Mouse (Mus musculus): ENCODE results near the gene Ripply2. TPM values are rescaled to one million over a fixed set of nuclear protein-coding genes. Genes with fewer than 3 reads are reported as not detected.

Gene Ripply2
- polyA plus RNA-seq, 1 experiment from 2014 or later, result 8.5 TPM

DNA sequence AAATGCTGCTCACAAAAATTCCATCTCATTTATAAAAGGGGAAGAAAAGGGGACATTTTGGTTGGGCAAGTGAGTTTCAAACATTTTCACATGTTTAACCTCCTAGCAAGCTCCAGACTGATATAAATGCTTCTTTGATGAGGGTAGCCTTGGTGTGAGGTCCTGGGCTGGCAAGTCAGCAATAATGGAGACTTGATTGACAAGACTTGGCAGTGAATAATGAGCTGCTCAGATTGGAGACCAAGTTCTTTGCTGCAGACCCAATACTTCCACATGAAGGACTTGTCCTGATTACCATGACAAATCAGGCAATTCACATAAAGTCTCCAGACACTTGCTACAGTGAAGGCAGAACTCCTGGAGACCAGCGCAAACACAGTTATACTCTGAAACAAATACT is 6.4 kb upstream of the Ripply2 start:
- H3K27ac ChIP-seq, result no peak overlapping the region
- H3K36me3 ChIP-seq (replicated peaks; ENCODE audit: control insufficient read depth, insufficient read depth), result no peaks in the 10 kb centered on the region
- H3K9ac ChIP-seq, result no peak overlapping the region
- H3K4me1 ChIP-seq (replicated peaks; ENCODE audit: control insufficient read depth, insufficient read depth, low read length), result no peaks in the 10 kb centered on the region
- 66% methylated on average over 1 of the region's 1 CpGs for WGBS
- no peaks in the 10 kb centered on the region; the same call in 1 of the 2 replicates for H3K27me3 ChIP-seq (ENCODE audit: control insufficient read depth, insufficient read depth, low read length)
- DNase-seq (ENCODE audit: low spot score) (no peak), ATAC-seq (ENCODE audit: low FRiP score) (no peak)
- no peak overlapping the region for H3K4me2 ChIP-seq (replicated peaks)
- H3K4me3 ChIP-seq (replicated peaks; ENCODE audit: low read length), result no peak overlapping the region
- no peaks in the 10 kb centered on the region for H3K9me3 ChIP-seq (ENCODE audit: control insufficient read depth, low read length)

- 4% methylated on average over 10 of the region's 10 CpGs for WGBS
- Histone ChIP-seq H3K36me3 (replicated peaks; ENCODE audit: control insufficient read depth, insufficient read depth) (no peaks in the 10 kb centered on the region), H3K4me1 (replicated peaks; ENCODE audit: control insufficient read depth, insufficient read depth, low read length) (0 out of 2 replicates have a peak, but pooled peaks cover 4% of the 10 kb centered on the region), H3K9ac (peak overlapping the region; percentile 78), H3K27me3 (ENCODE audit: control insufficient read depth, insufficient read depth, low read length) (peaks cover 4% of the 10 kb centered on the region; the same call in 1 of the 2 replicates), H3K4me3 (replicated peaks; ENCODE audit: low read length) (peak overlapping the region; percentile 63), H3K4me2 (replicated peaks) (peak overlapping the region; percentile 82), H3K27ac (no peak overlapping the region), H3K9me3 (ENCODE audit: control insufficient read depth, low read length) (no peaks in the 10 kb centered on the region)
- ATAC-seq (ENCODE audit: low FRiP score) (peak; percentile 78), DNase-seq (ENCODE audit: low spot score) (no peak)
Measured at GRCm38 (mm10) chr9:87015938-87016294, 579 bp downstream of the Ripply2 start.

DNA sequence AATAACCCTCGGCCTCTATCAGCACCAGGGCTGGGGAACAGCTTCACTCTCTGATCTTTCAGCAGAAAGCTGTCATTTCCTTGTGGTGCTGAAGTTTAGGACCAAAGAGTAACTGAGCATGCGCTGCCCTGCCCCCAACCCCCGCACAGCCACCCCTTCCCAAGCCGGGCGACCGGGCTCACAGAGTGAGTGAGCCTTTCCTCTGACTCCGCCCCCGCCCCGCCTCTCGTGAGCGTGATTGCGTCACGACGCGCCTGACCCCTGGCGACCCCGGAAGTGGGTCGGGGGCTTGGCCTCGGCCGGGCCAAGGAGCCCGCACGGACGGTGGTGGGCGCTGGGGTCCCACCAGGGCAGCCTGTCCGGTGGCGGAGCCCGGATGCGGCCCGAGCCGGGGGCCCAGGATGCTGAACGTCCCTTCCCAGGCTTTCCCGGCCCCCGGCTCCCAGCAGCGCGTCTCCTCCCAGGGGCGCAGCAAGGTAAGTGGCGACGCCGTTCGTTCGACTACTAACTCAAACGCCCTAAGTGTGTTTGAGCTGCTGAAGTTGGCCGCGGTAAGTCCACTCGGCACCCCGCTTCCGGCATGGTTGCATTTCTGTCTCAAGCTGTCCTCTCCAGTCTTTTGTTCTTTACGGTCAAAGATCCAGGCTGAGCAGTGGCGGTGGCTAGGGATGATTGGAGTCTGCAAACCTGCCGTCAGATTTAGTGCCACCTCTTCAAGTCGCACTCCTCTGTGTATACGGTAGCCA is 6.6 kb downstream of the Ripply2 start, which contains the start of gene Cyb5r4:
TSS of gene Cyb5r4 (plus strand) at position 237 of the 746 bp plus-strand sequence.
- peak; percentile 100 for ATAC-seq (ENCODE audit: low FRiP score)
- WGBS, result 0% methylated on average over 52 of the region's 52 CpGs

GRCm38 (mm10) chr9:87025764-87026163 is 10.4 kb downstream of the Ripply2 start:
- Histone ChIP-seq H3K4me3 (replicated peaks; ENCODE audit: low read length) (no peak overlapping the region), H3K36me3 (replicated peaks; ENCODE audit: control insufficient read depth, insufficient read depth) (peaks cover 18% of the 10 kb centered on the region), H3K9ac (no peak overlapping the region), H3K27me3 (ENCODE audit: control insufficient read depth, insufficient read depth, low read length) (no peaks in the 10 kb centered on the region), H3K9me3 (ENCODE audit: control insufficient read depth, low read length) (no peaks in the 10 kb centered on the region), H3K27ac (no peak overlapping the region), H3K4me2 (replicated peaks) (no peak overlapping the region), H3K4me1 (replicated peaks; ENCODE audit: control insufficient read depth, insufficient read depth, low read length) (peaks cover 15% of the 10 kb centered on the region)
- no peak for ATAC-seq (ENCODE audit: low FRiP score)
- WGBS, result 89% methylated on average over 6 of the region's 6 CpGs
- DNase-seq (ENCODE audit: low spot score), result no peak

More for the DNA sequence above, 6.6 kb downstream of the Ripply2 start, which contains the start of gene Cyb5r4:
- Histone ChIP-seq H3K27ac (peak within 1 kb of the TSS; percentile 76), H3K4me2 (replicated peaks) (peak within 1 kb of the TSS; percentile 75), H3K9me3 (ENCODE audit: control insufficient read depth, low read length) (no peaks in the 10 kb centered on the region), H3K4me3 (replicated peaks; ENCODE audit: low read length) (peak within 1 kb of the TSS; percentile 72), H3K27me3 (ENCODE audit: control insufficient read depth, insufficient read depth, low read length) (no peaks in the 10 kb centered on the region), H3K36me3 (replicated peaks; ENCODE audit: control insufficient read depth, insufficient read depth) (no peaks in the 10 kb centered on the region), H3K9ac (peak within 1 kb of the TSS; percentile 61), H3K4me1 (replicated peaks; ENCODE audit: control insufficient read depth, insufficient read depth, low read length) (peaks cover 15% of the 10 kb centered on the region)
- peak; percentile 94 for DNase-seq (ENCODE audit: low spot score)

- 48% methylated on average over 8 of the region's 8 CpGs for WGBS
- Histone ChIP-seq H3K9me3 (ENCODE audit: control insufficient read depth, low read length) (no peaks in the 10 kb centered on the region), H3K4me2 (replicated peaks) (no peak overlapping the region), H3K4me1 (replicated peaks; ENCODE audit: control insufficient read depth, insufficient read depth, low read length) (peaks cover 7% of the 10 kb centered on the region), H3K27me3 (ENCODE audit: control insufficient read depth, insufficient read depth, low read length) (no peaks in the 10 kb centered on the region), H3K27ac (no peak overlapping the region), H3K4me3 (replicated peaks; ENCODE audit: low read length) (no peak overlapping the region), H3K36me3 (replicated peaks; ENCODE audit: control insufficient read depth, insufficient read depth) (peaks cover 23% of the 10 kb centered on the region), H3K9ac (no peak overlapping the region)
- peak; percentile 92 for DNase-seq (ENCODE audit: low spot score)
- ATAC-seq (ENCODE audit: low FRiP score), result peak; percentile 73
Measured at GRCm38 (mm10) chr9:87027423-87028084, 12.2 kb downstream of the Ripply2 start.

- WGBS, result 84% methylated on average over 4 of the region's 4 CpGs
Measured at GRCm38 (mm10) chr9:87032196-87032595, 16.9 kb downstream of the Ripply2 start.

GRCm38 (mm10) chr9:87034831-87035580 is 19.7 kb downstream of the Ripply2 start:
- H3K27me3 ChIP-seq (ENCODE audit: control insufficient read depth, insufficient read depth, low read length), result no peaks in the 10 kb centered on the region
- H3K4me2 ChIP-seq (replicated peaks), result no peak overlapping the region
- ATAC-seq (ENCODE audit: low FRiP score) (no peak), DNase-seq (ENCODE audit: low spot score) (no peak)
- H3K4me1 ChIP-seq (replicated peaks; ENCODE audit: control insufficient read depth, insufficient read depth, low read length), result no peaks in the 10 kb centered on the region
- H3K9ac ChIP-seq, result no peak overlapping the region
- WGBS, result 90% methylated on average over 2 of the region's 2 CpGs
- H3K4me3 ChIP-seq (replicated peaks; ENCODE audit: low read length), result no peak overlapping the region
- no peak overlapping the region for H3K27ac ChIP-seq
- H3K9me3 ChIP-seq (ENCODE audit: control insufficient read depth, low read length), result no peaks in the 10 kb centered on the region
- peaks cover 44% of the 10 kb centered on the region for H3K36me3 ChIP-seq (replicated peaks; ENCODE audit: control insufficient read depth, insufficient read depth)

More at GRCm38 (mm10) chr9:87032196-87032595, 16.9 kb downstream of the Ripply2 start:
- Histone ChIP-seq H3K4me2 (replicated peaks) (no peak overlapping the region), H3K27me3 (ENCODE audit: control insufficient read depth, insufficient read depth, low read length) (no peaks in the 10 kb centered on the region), H3K9me3 (ENCODE audit: control insufficient read depth, low read length) (no peaks in the 10 kb centered on the region), H3K27ac (no peak overlapping the region), H3K36me3 (replicated peaks; ENCODE audit: control insufficient read depth, insufficient read depth) (peaks cover 52% of the 10 kb centered on the region), H3K9ac (no peak overlapping the region), H3K4me3 (replicated peaks; ENCODE audit: low read length) (no peak overlapping the region), H3K4me1 (replicated peaks; ENCODE audit: control insufficient read depth, insufficient read depth, low read length) (no peaks in the 10 kb centered on the region)
- DNase-seq (ENCODE audit: low spot score) (no peak), ATAC-seq (ENCODE audit: low FRiP score) (no peak)

DNA sequence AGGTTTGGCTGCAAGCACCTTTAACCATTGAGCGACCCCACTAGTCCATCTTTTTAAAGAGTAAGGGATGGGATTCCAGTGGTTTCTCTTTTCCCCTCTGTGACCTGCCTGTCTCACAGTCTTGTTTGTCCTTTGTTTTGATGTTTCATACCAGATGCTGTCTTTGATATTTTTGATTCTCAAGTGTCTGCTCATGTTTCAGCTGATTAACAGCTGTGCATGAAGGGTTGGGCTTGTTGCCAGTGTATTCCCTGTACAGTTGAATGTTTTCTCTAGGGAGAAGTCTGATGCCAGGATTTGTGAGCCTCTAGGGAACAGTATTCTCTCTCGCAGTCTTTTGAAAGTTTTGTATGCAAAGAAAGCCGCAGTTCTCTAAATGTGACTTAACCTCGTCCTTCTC is 34.1 kb downstream of the Ripply2 start:
- WGBS, result 71% methylated on average over 4 of the region's 4 CpGs
- Histone ChIP-seq H3K4me3 (replicated peaks; ENCODE audit: low read length) (no peak overlapping the region), H3K9ac (no peak overlapping the region), H3K9me3 (ENCODE audit: control insufficient read depth, low read length) (no peaks in the 10 kb centered on the region), H3K27ac (no peak overlapping the region), H3K27me3 (ENCODE audit: control insufficient read depth, insufficient read depth, low read length) (no peaks in the 10 kb centered on the region), H3K4me2 (replicated peaks) (no peak overlapping the region), H3K36me3 (replicated peaks; ENCODE audit: control insufficient read depth, insufficient read depth) (peaks cover 37% of the 10 kb centered on the region), H3K4me1 (replicated peaks; ENCODE audit: control insufficient read depth, insufficient read depth, low read length) (no peaks in the 10 kb centered on the region; the same call in 1 of the 2 replicates)
- no peak for DNase-seq (ENCODE audit: low spot score)
- no peak for ATAC-seq (ENCODE audit: low FRiP score)
